Mouse (Mus musculus): ENCODE results near the gene Mtor. TPM values are rescaled to one million over a fixed set of nuclear protein-coding genes. Genes with fewer than 3 reads are reported as not detected.

Mtor gene
- total and polyA plus RNA-seq, 3 experiments: 10.5 to 28.6 (median 24.3) TPM

GRCm38 (mm10) chr4:148481557-148482168 is 33.3 kb downstream of the Mtor start:
- H3K4me2 ChIP-seq (ENCODE audit: insufficient read depth, low read depth, poor library complexity, severe bottlenecking): no peak overlapping the region
- no peaks in the 10 kb centered on the region for H3K9me3 ChIP-seq (replicated peaks; ENCODE audit: low read length)
- no peak overlapping the region for H3K27ac ChIP-seq (ENCODE audit: insufficient read depth, low read depth)
- no peak for TF ChIP-seq TCF12 (IDR thresholded peaks at IDR 0.05; ENCODE audit: low read depth, low read length)
- TF ChIP-seq RAD21 (IDR thresholded peaks at IDR 0.05; ENCODE audit: low read depth, low read length): no peak
- no peak for TF ChIP-seq IRF4 (IDR thresholded peaks at IDR 0.05; ENCODE audit: low read depth, low read length)
- no peak for TF ChIP-seq ZC3H11A (IDR thresholded peaks at IDR 0.05; ENCODE audit: low read depth, low read length)
- no peak for TF ChIP-seq ZNF384 (IDR thresholded peaks at IDR 0.05; ENCODE audit: low read depth, low read length)
- no peak for TF ChIP-seq JUND (conservative IDR thresholded peaks at IDR 0.05; ENCODE audit: low read depth, low read length)
- TF ChIP-seq RCOR1 (conservative IDR thresholded peaks at IDR 0.05; ENCODE audit: low read depth, low read length): no peak
- no peak for TF ChIP-seq MAZ (IDR thresholded peaks at IDR 0.05; ENCODE audit: low read depth, low read length)
- TF ChIP-seq BHLHE40 (IDR thresholded peaks at IDR 0.05; ENCODE audit: low read depth, low read length): no peak
- TF ChIP-seq HCFC1 (IDR thresholded peaks at IDR 0.05; ENCODE audit: low read depth, low read length): no peak
- no peak for TF ChIP-seq CHD2 (IDR thresholded peaks at IDR 0.05; ENCODE audit: low read length)
- no peak for TF ChIP-seq GABPA (IDR thresholded peaks at IDR 0.05; ENCODE audit: insufficient replicate concordance, low read depth, low read length)
- no peak for TF ChIP-seq CHD1 (IDR thresholded peaks at IDR 0.05; ENCODE audit: low read depth, low read length)
- no peak for TF ChIP-seq TBP (conservative IDR thresholded peaks at IDR 0.05; ENCODE audit: low read depth, low read length)
- no peak for TF ChIP-seq USF2 (conservative IDR thresholded peaks at IDR 0.05; ENCODE audit: low read depth, low read length)
- TF ChIP-seq E2F4 (IDR thresholded peaks at IDR 0.05; ENCODE audit: insufficient replicate concordance, low read depth, low read length): no peak
- TF ChIP-seq ZMIZ1 (IDR thresholded peaks at IDR 0.05; ENCODE audit: low read depth, low read length): no peak
- no peak for TF ChIP-seq UBTF (IDR thresholded peaks at IDR 0.05; ENCODE audit: low read depth, low read length)
- no peaks in the 10 kb centered on the region for H3K79me2 ChIP-seq (replicated peaks; ENCODE audit: control insufficient read depth, extremely low read depth, insufficient read depth, poor library complexity, severe bottlenecking)
- dilution Hi-C loops (cut with MboI; ENCODE audit: extremely low pct_ligation_motif_present, extremely low pct_unique_long_range_greater_than_20kb, low sequenced_read_pairs) (no loop called here), in situ Hi-C loops (cut with MboI; ENCODE audit: low pct_ligation_motif_present, low pct_unique_long_range_greater_than_20kb, low sequenced_read_pairs) (no loop called here)
- no peak overlapping the region for H3K4me3 ChIP-seq (replicated peaks in 1 of 3; ENCODE audit: low read depth in 2 of 3, low read length in 2 of 3, poor library complexity in 1 of 3)
- peaks cover 56 to 91% of the 10 kb centered on the region in 2 experiments for H3K36me3 ChIP-seq (replicated peaks in 1 of 2; ENCODE audit: control insufficient read depth in 1 of 2, insufficient read depth in 1 of 2, low read length in 1 of 2)
- no peaks in the 10 kb centered on the region for H3K27me3 ChIP-seq (replicated peaks)
- no peak overlapping the region for H3K9ac ChIP-seq (ENCODE audit: insufficient read depth, low read depth)
- no peak for DNase-seq (ENCODE audit: extremely low read depth)
- H3K4me1 ChIP-seq (ENCODE audit: control insufficient read depth in 1 of 2, insufficient read depth in 2 of 2): peaks cover 3 to 21% of the 10 kb centered on the region in 2 experiments; a peak in 3 of 4 replicates

DNA sequence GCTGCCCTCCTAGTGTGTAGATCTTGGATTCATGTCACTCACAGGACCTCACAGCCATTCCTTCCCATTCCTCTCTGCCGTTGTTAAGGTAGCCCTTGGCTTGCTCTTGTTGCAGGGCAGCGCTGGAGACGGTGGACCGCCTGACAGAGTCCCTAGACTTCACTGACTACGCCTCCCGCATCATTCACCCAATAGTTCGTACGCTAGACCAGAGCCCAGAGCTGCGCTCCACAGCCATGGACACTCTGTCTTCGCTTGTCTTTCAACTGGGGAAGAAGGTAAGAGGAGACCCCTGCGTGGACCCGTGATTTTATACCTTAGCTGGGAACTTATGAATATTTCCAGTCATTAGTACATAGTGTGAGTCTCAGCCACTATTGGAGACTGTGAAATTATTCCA is 36.1 kb downstream of the Mtor start:
- in situ Hi-C loops (cut with MboI; ENCODE audit: low pct_ligation_motif_present, low pct_unique_long_range_greater_than_20kb, low sequenced_read_pairs): no loop called here
- dilution Hi-C loops (cut with MboI; ENCODE audit: extremely low pct_ligation_motif_present, extremely low pct_unique_long_range_greater_than_20kb, low sequenced_read_pairs): no loop called here
- peaks cover 3 to 16% of the 10 kb centered on the region in 2 experiments; a peak in 3 of 4 replicates for H3K4me1 ChIP-seq (ENCODE audit: control insufficient read depth in 1 of 2, insufficient read depth in 2 of 2)
- DNase-seq (ENCODE audit: extremely low read depth): no peak
- H3K4me2 ChIP-seq (ENCODE audit: insufficient read depth, low read depth, poor library complexity, severe bottlenecking): no peak overlapping the region
- peaks cover 68 to 93% of the 10 kb centered on the region in 2 experiments for H3K36me3 ChIP-seq (replicated peaks in 1 of 2; ENCODE audit: control insufficient read depth in 1 of 2, insufficient read depth in 1 of 2, low read length in 1 of 2)
- H3K9me3 ChIP-seq (replicated peaks; ENCODE audit: low read length): no peaks in the 10 kb centered on the region
- H3K9ac ChIP-seq (ENCODE audit: insufficient read depth, low read depth): no peak overlapping the region
- H3K27me3 ChIP-seq (replicated peaks): no peaks in the 10 kb centered on the region
- H3K27ac ChIP-seq (ENCODE audit: insufficient read depth, low read depth): no peak overlapping the region
- H3K4me3 ChIP-seq (replicated peaks in 1 of 3; ENCODE audit: low read depth in 2 of 3, low read length in 2 of 3, poor library complexity in 1 of 3): no peak overlapping the region
- H3K79me2 ChIP-seq (replicated peaks; ENCODE audit: control insufficient read depth, extremely low read depth, insufficient read depth, poor library complexity, severe bottlenecking): no peaks in the 10 kb centered on the region
- TF ChIP-seq ZNF384 (IDR thresholded peaks at IDR 0.05; ENCODE audit: low read depth, low read length): no peak
- TF ChIP-seq CHD2 (IDR thresholded peaks at IDR 0.05; ENCODE audit: low read length): no peak
- no peak for TF ChIP-seq TCF12 (IDR thresholded peaks at IDR 0.05; ENCODE audit: low read depth, low read length)
- no peak for TF ChIP-seq MEF2A (IDR thresholded peaks at IDR 0.05; ENCODE audit: borderline replicate concordance, low read depth, low read length)
- TF ChIP-seq GABPA (IDR thresholded peaks at IDR 0.05; ENCODE audit: insufficient replicate concordance, low read depth, low read length): no peak
- TF ChIP-seq MAFK (IDR thresholded peaks at IDR 0.05; ENCODE audit: insufficient replicate concordance, low read length): no peak
- no peak for TF ChIP-seq MAZ (IDR thresholded peaks at IDR 0.05; ENCODE audit: low read depth, low read length)
- no peak for TF ChIP-seq NRF1 (IDR thresholded peaks at IDR 0.05; ENCODE audit: low read depth, low read length)
- TF ChIP-seq KAT2A (IDR thresholded peaks at IDR 0.05; ENCODE audit: insufficient replicate concordance, low read length): no peak
- no peak for TF ChIP-seq ZMIZ1 (IDR thresholded peaks at IDR 0.05; ENCODE audit: low read depth, low read length)
- no peak for TF ChIP-seq POLR2A (IDR thresholded peaks at IDR 0.05; ENCODE audit: low read depth, low read length)
- no peak for TF ChIP-seq ETS1 (conservative IDR thresholded peaks at IDR 0.05; ENCODE audit: low read depth, low read length)
- TF ChIP-seq ZC3H11A (IDR thresholded peaks at IDR 0.05; ENCODE audit: low read depth, low read length): no peak
- no peak for TF ChIP-seq EP300 (IDR thresholded peaks at IDR 0.05; ENCODE audit: low read length)
- no peak for TF ChIP-seq BHLHE40 (IDR thresholded peaks at IDR 0.05; ENCODE audit: low read depth, low read length)

Measured in CH12.LX (cell line).